Mouse (Mus musculus) embryonic fibroblast, embryonic 13.5 days (primary cell): ENCODE measurements around the gene Rinl.

Experiments used
- CTCF ChIP-seq: IDR thresholded peaks from 2 replicates; pipeline ENCODE4 v1.5.1; 2011; ENCODE audit warnings: mild to moderate bottlenecking, control low read depth, low read length, moderate library complexity, borderline replicate concordance; ENCODE audit not compliant: insufficient read depth
- POLR2A ChIP-seq: IDR thresholded peaks from 2 replicates; pipeline ENCODE4 v1.6.1; 2011; ENCODE audit warnings: low read depth, mild to moderate bottlenecking, control low read depth, low read length, moderate library complexity

- TF ChIP-seq CTCF, result no peak
- no peak for TF ChIP-seq POLR2A
Observed at GRCm38 (mm10) chr7:28793834-28794233, 5.1 kb downstream of the Rinl start.
